Mouse (Mus musculus): Measurements from ENCODE around the gene Fam83f. TPM values are rescaled to one million over a fixed set of nuclear protein-coding genes. Genes with fewer than 3 reads are reported as not detected.

The Fam83f gene
- total RNA-seq, 4 experiments from 2014 or later = 0.28 to 0.50 (median 0.43) TPM

GRCm38 (mm10) chr15:80739972-80740371 lies 68.3 kb downstream of the Fam83f start:
- DNase-seq (ENCODE audit: low spot score in 2 of 2) = no peak

GRCm38 (mm10) chr15:80741836-80742235 lies 70.2 kb downstream of the Fam83f start:
- no peak for DNase-seq (ENCODE audit: low spot score in 2 of 2)

GRCm38 (mm10) chr15:80742991-80743474 lies 71.4 kb downstream of the Fam83f start:
- DNase-seq (ENCODE audit: low spot score in 2 of 2) = no peak

GRCm38 (mm10) chr15:80743606-80744005 lies 72.0 kb downstream of the Fam83f start:
- no peak for DNase-seq (ENCODE audit: low spot score in 2 of 2)

GRCm38 (mm10) chr15:80744667-80745422 lies 73.2 kb downstream of the Fam83f start:
- no peak for DNase-seq (ENCODE audit: low spot score in 2 of 2)

GRCm38 (mm10) chr15:80748979-80749378 lies 77.3 kb downstream of the Fam83f start:
- DNase-seq (ENCODE audit: low spot score in 2 of 2) = no peak

Small RNAs within 50 kb of the gene (microRNA-seq; reads per million reads assigned to microRNA genes)
- 0 to 0.22 reads per million in 2 experiments for gene Mir6957

Other genes with a start within 250 kb of the Fam83f start
- gene Enthd1, start 106.7 kb upstream of the Fam83f start, total RNA-seq (2022) = not detected
- under 1 TPM; 0.16 to 0.84 (median 0.79) TPM for gene Grap2, start 99.3 kb upstream of the Fam83f start, total RNA-seq (2022)
- gene Tnrc6b, start 39.5 kb downstream of the Fam83f start, total RNA-seq (2022) = 100 to 1,000 TPM in 3 of 4 experiments, 10 to 100 TPM in 1; 92.1 to 137 (median 115) TPM

All from left cerebral cortex, adult 8-10 months (tissue).